Mouse (Mus musculus) layer of hippocampus, adult 8-10 months (tissue): ENCODE results near the gene Krt78. TPM values are rescaled to one million over a fixed set of nuclear protein-coding genes. Genes with fewer than 3 reads are reported as not detected.
A peak's percentile ranks its signal among the peaks of the same experiment; 100 is the strongest.

Experiments used
- DNase-seq, 2 experiments: peaks; one replicate each; pipeline ENCODE4 v3.0.0; 2022; ENCODE audit warnings: low spot score in 2 of 2
- total RNA-seq, 4 experiments: library from RNA; stranded (reverse); gene quantifications; 2 replicates each; pipeline ENCODE4 v1.2.4; 2022

The Krt78 gene
- total RNA-seq, 4 experiments from 2014 or later, result not detected

- peak; percentile 89 to 99 for DNase-seq
Observed at GRCm38 (mm10) chr15:101973414-101974077, 19.5 kb upstream of the Krt78 start.

GRCm38 (mm10) chr15:101970536-101970935, 16.4 kb upstream of the Krt78 start:
- DNase-seq, result peak in 1 of 2 experiments; percentile 18

GRCm38 (mm10) chr15:101966808-101967207, 12.7 kb upstream of the Krt78 start:
- no peak for DNase-seq

- no peak for DNase-seq
Observed at GRCm38 (mm10) chr15:101958891-101959290, 4.8 kb upstream of the Krt78 start.

- DNase-seq, result no peak
Observed at GRCm38 (mm10) chr15:101952733-101953474, 1.2 kb downstream of the Krt78 start.

GRCm38 (mm10) chr15:101945430-101945829, 8.7 kb downstream of the Krt78 start:
- DNase-seq, result no peak

GRCm38 (mm10) chr15:101941948-101942347, 12.1 kb downstream of the Krt78 start:
- no peak for DNase-seq

GRCm38 (mm10) chr15:101940274-101940829, 13.7 kb downstream of the Krt78 start, which contains the start of gene Krt79:
Gene Krt79, minus strand, starts transcription at chr15:101940324.
- DNase-seq, result no peak

GRCm38 (mm10) chr15:101938600-101939308, 15.3 kb downstream of the Krt78 start:
- no peak for DNase-seq

- no peak for DNase-seq
Observed at GRCm38 (mm10) chr15:101933024-101933423, 21.1 kb downstream of the Krt78 start.

GRCm38 (mm10) chr15:101929666-101930065, 24.4 kb downstream of the Krt78 start:
- no peak for DNase-seq

- no peak for DNase-seq
Observed at GRCm38 (mm10) chr15:101929087-101929486, 25.0 kb downstream of the Krt78 start.

- no peak for DNase-seq
Observed at GRCm38 (mm10) chr15:101927340-101928080, 26.6 kb downstream of the Krt78 start.

- no peak for DNase-seq
Observed at GRCm38 (mm10) chr15:101925041-101925440, 29.0 kb downstream of the Krt78 start.

GRCm38 (mm10) chr15:101924635-101925034, 29.5 kb downstream of the Krt78 start, which contains the start of gene Krt4:
Gene Krt4, minus strand, starts transcription at chr15:101924735.
- DNase-seq, result no peak

GRCm38 (mm10) chr15:101922296-101922695, 31.8 kb downstream of the Krt78 start:
- DNase-seq, result no peak

- DNase-seq, result no peak
Observed at GRCm38 (mm10) chr15:101916072-101916471, 38.0 kb downstream of the Krt78 start.

- no peak for DNase-seq
Observed at GRCm38 (mm10) chr15:101904849-101905248, 49.2 kb downstream of the Krt78 start.

GRCm38 (mm10) chr15:101902171-101903149, 51.6 kb downstream of the Krt78 start:
- no peak for DNase-seq
